In the genomic region with DNA sequence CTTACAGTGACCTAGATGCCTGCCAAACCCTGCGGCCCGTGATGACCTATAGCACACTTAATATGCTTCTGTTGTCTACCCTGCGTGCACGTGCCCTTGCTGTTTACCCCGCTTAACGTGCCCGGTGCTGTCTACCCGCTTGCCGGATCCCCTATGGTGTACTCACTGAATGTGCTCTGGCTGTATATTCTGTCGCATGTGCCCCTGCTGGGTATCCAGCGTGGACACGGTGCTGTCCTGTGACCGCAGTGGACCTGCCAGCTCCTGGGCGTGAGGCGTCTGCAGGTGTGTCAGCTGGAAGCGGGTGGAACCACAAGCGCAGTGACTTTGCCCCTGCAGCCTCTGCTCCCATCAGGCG, we compare ENCODE assay signal across 8 mouse cellular contexts. TPM values are rescaled to one million over a fixed set of nuclear protein-coding genes. Genes with fewer than 3 reads are reported as not detected.
DNase-seq lines count a peak whose midpoint lies in the region; ATAC-seq and TF ChIP-seq lines count a peak whose summit lies in the region.

A gene (minus strand): TSS at position 289 of the 358 bp plus-strand sequence.

- no peaks in the 10 kb centered on the region for H3K79me2 ChIP-seq in myocyte (ENCODE audit: control insufficient read depth, insufficient read depth)

- TF ChIP-seq POLR2A in ES-Bruce4 (IDR thresholded peaks at IDR 0.05; ENCODE audit: insufficient read depth, low read length) = no peak
- no peak for TF ChIP-seq POLR2A in embryonic fibroblast, embryonic 13.5 days (IDR thresholded peaks at IDR 0.05; ENCODE audit: low read depth, low read length)
- no peak for TF ChIP-seq POLR2A in myocyte (IDR thresholded peaks at IDR 0.05; ENCODE audit: insufficient read length, low read depth)

- peak within 1 kb of the TSS; percentile 96 for H3K4me2 ChIP-seq in kidney, embryonic 14.5 days (replicated peaks; ENCODE audit: low read depth, low read length)
- peak within 1 kb of the TSS; percentile 82 for H3K4me2 ChIP-seq in myocyte (ENCODE audit: low read depth)

- H3K4me1 ChIP-seq in kidney, embryonic 14.5 days (ENCODE audit: control insufficient read depth, insufficient read depth, low read length) = 0 out of 2 replicates have a peak, but pooled peaks cover 4% of the 10 kb centered on the region
- peaks cover 3% of the 10 kb centered on the region for H3K4me1 ChIP-seq in ES-Bruce4 (ENCODE audit: control insufficient read depth, insufficient read depth, low read length)
- 0 out of 2 replicates have a peak, but pooled peaks cover 2% of the 10 kb centered on the region for H3K4me1 ChIP-seq in embryonic fibroblast, embryonic 13.5 days (ENCODE audit: control insufficient read depth, insufficient read depth, low read length)
- H3K4me1 ChIP-seq in limb, embryonic 10.5 days = peaks cover 12% of the 10 kb centered on the region

- no peak for TF ChIP-seq EP300 in ES-Bruce4 (IDR thresholded peaks at IDR 0.05; ENCODE audit: insufficient read depth, low read depth, low read length)

- ATAC-seq in kidney, embryonic 14.5 days (ENCODE audit: low FRiP score, low TSS enrichment) = no peak

- H3K4me3 ChIP-seq in kidney, embryonic 14.5 days (ENCODE audit: low read length) = peak within 1 kb of the TSS; percentile 52
- H3K4me3 ChIP-seq in ES-Bruce4 (ENCODE audit: low read depth, low read length) = peak within 1 kb of the TSS; percentile 68
- peak within 1 kb of the TSS; percentile 38 for H3K4me3 ChIP-seq in embryonic fibroblast, embryonic 13.5 days (ENCODE audit: insufficient read depth, low read length)
- peak within 1 kb of the TSS; percentile 59 for H3K4me3 ChIP-seq in limb, embryonic 10.5 days
- peak within 1 kb of the TSS; percentile 9 for H3K4me3 ChIP-seq in myocyte

- under 1% methylated on average over 18 of the region's 18 CpGs for WGBS in kidney, embryonic 14.5 days
- WGBS in limb, embryonic 10.5 days = under 1% methylated on average over 18 of the region's 18 CpGs

- DNase-seq in kidney, postnatal 14 days = no peak
- DNase-seq in limb, embryonic 10.5 days (ENCODE audit: low spot score) = no peak
- DNase-seq in left cerebral cortex, adult 8-10 months (ENCODE audit: low spot score in 2 of 2) = no peak
- no peak for DNase-seq in layer of hippocampus, adult 8-10 months (ENCODE audit: low spot score in 2 of 2)

- H3K9me3 ChIP-seq in kidney, embryonic 14.5 days (ENCODE audit: control insufficient read depth, low read length) = no peaks in the 10 kb centered on the region
- no peaks in the 10 kb centered on the region for H3K9me3 ChIP-seq in ES-Bruce4 (replicated peaks; ENCODE audit: control insufficient read depth, insufficient read depth, low read length, poor library complexity, severe bottlenecking)
- H3K9me3 ChIP-seq in limb, embryonic 10.5 days (replicated peaks) = no peaks in the 10 kb centered on the region

- H3ac ChIP-seq in myocyte (ENCODE audit: control insufficient read depth, insufficient read length) = no peak within 1 kb of the TSS

- no peaks in the 10 kb centered on the region for H3K36me3 ChIP-seq in kidney, embryonic 14.5 days (ENCODE audit: control insufficient read depth, insufficient read depth, low read length)
- H3K36me3 ChIP-seq in ES-Bruce4 (ENCODE audit: control insufficient read depth, insufficient read depth, low read length, poor library complexity, severe bottlenecking) (no peaks in the 10 kb centered on the region), myocyte (ENCODE audit: control insufficient read depth, insufficient read depth) (no peaks in the 10 kb centered on the region)
- no peaks in the 10 kb centered on the region for H3K36me3 ChIP-seq in limb, embryonic 10.5 days

- no peak within 1 kb of the TSS for H3K27ac ChIP-seq in kidney, embryonic 14.5 days (ENCODE audit: low read depth, low read length)
- no peak within 1 kb of the TSS for H3K27ac ChIP-seq in ES-Bruce4 (ENCODE audit: insufficient read depth, low read length)
- H3K27ac ChIP-seq in embryonic fibroblast, embryonic 13.5 days (ENCODE audit: insufficient read depth, low read length) = no peak within 1 kb of the TSS
- H3K27ac ChIP-seq in limb, embryonic 10.5 days = no peak within 1 kb of the TSS

- no peak for TF ChIP-seq CTCF in ES-Bruce4 (IDR thresholded peaks at IDR 0.05; ENCODE audit: low read depth, low read length)
- no peak for TF ChIP-seq CTCF in embryonic fibroblast, embryonic 13.5 days (IDR thresholded peaks at IDR 0.05; ENCODE audit: borderline replicate concordance, insufficient read depth, low read length)

- peaks cover 18% of the 10 kb centered on the region; the same call in 1 of the 2 replicates for H3K27me3 ChIP-seq in kidney, embryonic 14.5 days (ENCODE audit: control insufficient read depth, insufficient read depth, low read length)
- H3K27me3 ChIP-seq in ES-Bruce4 (ENCODE audit: control insufficient read depth, insufficient read depth, low read length, poor library complexity, severe bottlenecking) (no peaks in the 10 kb centered on the region), myocyte (ENCODE audit: control insufficient read depth, insufficient read depth, insufficient read length) (peaks cover 24% of the 10 kb centered on the region)
- peaks cover 35% of the 10 kb centered on the region for H3K27me3 ChIP-seq in limb, embryonic 10.5 days (ENCODE audit: low read depth, poor library complexity, severe bottlenecking)

- peak within 1 kb of the TSS; percentile 40; the same call in 1 of the 2 replicates for H3K9ac ChIP-seq in kidney, embryonic 14.5 days (ENCODE audit: low read depth, low read length)
- peak within 1 kb of the TSS; percentile 28; the same call in 1 of the 2 replicates for H3K9ac ChIP-seq in ES-Bruce4 (ENCODE audit: low read depth, poor library complexity, severe bottlenecking)

TF ChIP-seq in myocyte, 11 proteins besides CTCF, POLR2A, EP300 and RAD21:
- TF ChIP-seq TCF12 (IDR thresholded peaks at IDR 0.05; ENCODE audit: insufficient read depth, poor library complexity, severe bottlenecking) (no peak), MYOD1 (IDR thresholded peaks at IDR 0.05; ENCODE audit: control insufficient read depth in 1 of 3, insufficient read length in 2 of 3, low read depth in 2 of 3) (no peak), REST (IDR thresholded peaks at IDR 0.05; ENCODE audit: insufficient read depth, insufficient read length) (no peak), MYOG (IDR thresholded peaks at IDR 0.05; ENCODE audit: control insufficient read depth in 1 of 3, insufficient read depth in 1 of 3, insufficient read length in 2 of 3, low read depth in 2 of 3) (no peak)

RNA-seq across cellular contexts. Expression of the gene that starts here (rescaled TPM):
- not detected in 2 replicates for polyA plus RNA-seq in kidney, embryonic 14.5 days (2014; fragmentation: Nextera tagmentation; extraction: Ambion mirVana)
- polyA plus RNA-seq in ES-Bruce4 (2011; ENCODE audit: insufficient read depth, insufficient read length, low read depth, missing spikeins) (not detected in 2 replicates), myocyte (2012; fragmentation: generic; extraction: Trizol) (not detected)
- not detected in 2 replicates for polyA plus RNA-seq in embryonic fibroblast, embryonic 13.5 days (2011; ENCODE audit: insufficient read length, low read depth, missing spikeins)
- not detected in 2 replicates for polyA plus RNA-seq in limb, embryonic 10.5 days (2016; fragmentation: Nextera tagmentation; extraction: Ambion mirVana)
- under 1 TPM in 3 of 4 experiments, not detected in 1; 0.33 to 0.65 (median 0.39) TPM for total RNA-seq in left cerebral cortex, adult 8-10 months (2022)
- total RNA-seq in layer of hippocampus, adult 8-10 months (2022) = under 1 TPM; 0.37 to 0.65 (median 0.40) TPM

Comparison
In these comparisons a context has a peak if more than half of its experiments do, and no peak if none do; other contexts are left out.
1. H3K4me3 ChIP-seq: peak in every context shown above with its lines; median percentile 68 in ES-Bruce4; 59 in limb, embryonic 10.5 days; 52 in kidney, embryonic 14.5 days; 38 in embryonic fibroblast, embryonic 13.5 days; 9 in myocyte.